Mouse (Mus musculus) CH12.LX (cell line): ENCODE measurements around the gene Efs. TPM values are rescaled to one million over a fixed set of nuclear protein-coding genes. Genes with fewer than 3 reads are reported as not detected.

Source experiments
- DNase-seq: peaks from one replicate; pipeline ENCODE4 v3.0.0-alpha.2; 2013; ENCODE audit errors: extremely low read depth
- H3K27ac ChIP-seq: 2 replicates; pipeline ENCODE4 v1.5.1; 2012; ENCODE audit warnings: low read depth, mild to moderate bottlenecking, control low read depth, moderate library complexity; ENCODE audit not compliant: insufficient read depth
- H3K27me3 ChIP-seq: replicated peaks from 2 replicates; pipeline ENCODE3; 2012; ENCODE audit warnings: inconsistent platforms
- H3K36me3 ChIP-seq, 2 experiments: replicated peaks in 1 of 2; 2 replicates each; pipeline versions ENCODE3 to v1.6.1; 2012; ENCODE audit warnings: inconsistent platforms in 1 of 2, low read length in 1 of 2, mild to moderate bottlenecking in 1 of 2, mixed read lengths in 1 of 2, moderate library complexity in 1 of 2; ENCODE audit not compliant: control insufficient read depth in 1 of 2, insufficient read depth in 1 of 2
- H3K4me1 ChIP-seq, 2 experiments: 2 replicates each; pipeline ENCODE4 v1.6.1; 2012; ENCODE audit warnings: inconsistent platforms in 1 of 2, moderate library complexity in 1 of 2; ENCODE audit not compliant: insufficient read depth in 2 of 2, control insufficient read depth in 1 of 2
- H3K4me2 ChIP-seq: 2 replicates; pipeline ENCODE4 v1.6.1; 2012; ENCODE audit warnings: low read depth, mild to moderate bottlenecking, control low read depth; ENCODE audit not compliant: poor library complexity, insufficient read depth, severe bottlenecking
- H3K4me3 ChIP-seq, 3 experiments: fragments of 150-350 bp in 1 of 3; sonication (generic) in 1 of 3; replicated peaks in 1 of 3; 2 replicates each; pipeline versions ENCODE3 to v1.5.1; 2011 to 2012; ENCODE audit warnings: low read depth in 2 of 3, low read length in 2 of 3, mild to moderate bottlenecking in 2 of 3, moderate library complexity in 2 of 3, control low read depth in 1 of 3, improper control_type of control experiment in 1 of 3, inconsistent platforms in 1 of 3, mixed read lengths in 1 of 3; ENCODE audit not compliant: poor library complexity in 1 of 3
- H3K79me2 ChIP-seq: replicated peaks from 2 replicates; pipeline ENCODE4 v1.6.1; 2012; ENCODE audit warnings: mild to moderate bottlenecking, moderate library complexity; ENCODE audit not compliant: control insufficient read depth, poor library complexity, insufficient read depth, severe bottlenecking; ENCODE audit errors: extremely low read depth
- H3K9ac ChIP-seq: 2 replicates; pipeline ENCODE4 v1.6.1; 2012; ENCODE audit warnings: low read depth, mild to moderate bottlenecking, control low read depth, moderate library complexity; ENCODE audit not compliant: insufficient read depth
- H3K9me3 ChIP-seq: replicated peaks from 2 replicates; pipeline ENCODE3; 2012; ENCODE audit warnings: low read length, inconsistent platforms, mixed read lengths
- BHLHE40 ChIP-seq: IDR thresholded peaks from 2 replicates; pipeline ENCODE4 v1.6.1; 2011; ENCODE audit warnings: mild to moderate bottlenecking, low read depth, low read length, improper control_type of control experiment
- EP300 ChIP-seq: IDR thresholded peaks from 2 replicates; pipeline ENCODE4 v1.6.1; 2011; ENCODE audit warnings: low read length, improper control_type of control experiment
- ETS1 ChIP-seq: conservative IDR thresholded peaks from 2 replicates; pipeline ENCODE4 v1.6.1; 2012; ENCODE audit warnings: low read depth, mild to moderate bottlenecking, inconsistent platforms, low read length, improper control_type of control experiment, moderate library complexity
- GABPA ChIP-seq: IDR thresholded peaks from 2 replicates; pipeline ENCODE4 v1.6.1; 2012; ENCODE audit warnings: low read depth, low read length, improper control_type of control experiment, inconsistent platforms; ENCODE audit not compliant: insufficient replicate concordance
- IRF4 ChIP-seq: IDR thresholded peaks from 2 replicates; pipeline ENCODE4 v1.6.1; 2014; ENCODE audit warnings: low read depth, mild to moderate bottlenecking, inconsistent platforms, low read length, improper control_type of control experiment
- MAZ ChIP-seq: IDR thresholded peaks from 2 replicates; pipeline ENCODE4 v1.6.1; 2012; ENCODE audit warnings: low read depth, mild to moderate bottlenecking, inconsistent platforms, low read length, improper control_type of control experiment, moderate library complexity
- POLR2A ChIP-seq: IDR thresholded peaks from 2 replicates; pipeline ENCODE4 v1.6.1; 2011; ENCODE audit warnings: low read depth, mild to moderate bottlenecking, improper control_type of control experiment, low read length
- RAD21 ChIP-seq: IDR thresholded peaks from 2 replicates; pipeline ENCODE4 v1.6.1; 2011; ENCODE audit warnings: low read depth, mild to moderate bottlenecking, low read length, improper control_type of control experiment, moderate library complexity
- UBTF ChIP-seq: IDR thresholded peaks from 2 replicates; pipeline ENCODE4 v1.6.1; 2012; ENCODE audit warnings: low read depth, mild to moderate bottlenecking, inconsistent platforms, low read length, improper control_type of control experiment, moderate library complexity
- USF2 ChIP-seq: conservative IDR thresholded peaks from 2 replicates; pipeline ENCODE4 v1.6.1; 2011; ENCODE audit warnings: low read depth, low read length, improper control_type of control experiment
- ZC3H11A ChIP-seq: IDR thresholded peaks from 2 replicates; pipeline ENCODE4 v1.6.1; 2012; ENCODE audit warnings: low read depth, mild to moderate bottlenecking, inconsistent platforms, low read length, improper control_type of control experiment
- ZKSCAN1 ChIP-seq: IDR thresholded peaks from 2 replicates; pipeline ENCODE4 v1.6.1; 2012; ENCODE audit warnings: low read depth, inconsistent platforms, low read length, improper control_type of control experiment, borderline replicate concordance
- ZNF384 ChIP-seq: IDR thresholded peaks from 2 replicates; pipeline ENCODE4 v1.6.1; 2012; ENCODE audit warnings: low read depth, low read length, improper control_type of control experiment, inconsistent platforms
- dilution Hi-C: fragments of 300-500 bp; cut with MboI; formaldehyde crosslinking; loops from 2 replicates; pipeline ENCODE4 v1.14.3; 2020; ENCODE audit warnings: low sequenced_read_pairs; ENCODE audit not compliant: extremely low pct_unique_long_range_greater_than_20kb, extremely low pct_ligation_motif_present
- in situ Hi-C: fragments of 300-500 bp; cut with MboI; formaldehyde crosslinking; loops from 3 replicates; pipeline ENCODE4 v1.14.3; 2019; ENCODE audit warnings: low sequenced_read_pairs, low pct_ligation_motif_present, low pct_unique_long_range_greater_than_20kb, mixed read lengths
- polyA plus RNA-seq: library from polyadenylated mRNA; unstranded; fragments of >175 nt; gene quantifications from 2 replicates; pipeline ENCODE4 v1.2.1, GENCODE M21; 2012; ENCODE audit warnings: low read depth; ENCODE audit not compliant: insufficient read length
- total RNA-seq, 2 experiments: library from RNA; depleted of rRNA; stranded (reverse); fragments of 300-350 nt in 1 of 2; fragments of >200 nt in 1 of 2; gene quantifications; 2 replicates each; pipeline ENCODE4 v1.2.3; 2012 to 2014

Gene Efs
- total and polyA plus RNA-seq, 3 experiments = not detected

GRCm38 (mm10) chr14:54885309-54885708, 40.6 kb downstream of the Efs start:
- dilution Hi-C loops = no loop called here
- no peaks in the 10 kb centered on the region for H3K79me2 ChIP-seq
- in situ Hi-C loops = no loop called here
- H3K36me3 ChIP-seq = peaks cover 0 to 2% of the 10 kb centered on the region in 2 experiments
- no peaks in the 10 kb centered on the region for H3K9me3 ChIP-seq
- H3K27ac ChIP-seq = no peak overlapping the region
- TF ChIP-seq GABPA (no peak), USF2 (no peak), EP300 (no peak), ETS1 (no peak), UBTF (no peak), MAZ (no peak), POLR2A (no peak), IRF4 (no peak), BHLHE40 (no peak), ZNF384 (no peak), RAD21 (no peak)
- H3K4me2 ChIP-seq = no peak overlapping the region
- DNase-seq = no peak
- peaks cover 9% of the 10 kb centered on the region for H3K27me3 ChIP-seq
- H3K9ac ChIP-seq = no peak overlapping the region
- H3K4me1 ChIP-seq = no peaks in the 10 kb centered on the region
- H3K4me3 ChIP-seq = no peak overlapping the region

DNA sequence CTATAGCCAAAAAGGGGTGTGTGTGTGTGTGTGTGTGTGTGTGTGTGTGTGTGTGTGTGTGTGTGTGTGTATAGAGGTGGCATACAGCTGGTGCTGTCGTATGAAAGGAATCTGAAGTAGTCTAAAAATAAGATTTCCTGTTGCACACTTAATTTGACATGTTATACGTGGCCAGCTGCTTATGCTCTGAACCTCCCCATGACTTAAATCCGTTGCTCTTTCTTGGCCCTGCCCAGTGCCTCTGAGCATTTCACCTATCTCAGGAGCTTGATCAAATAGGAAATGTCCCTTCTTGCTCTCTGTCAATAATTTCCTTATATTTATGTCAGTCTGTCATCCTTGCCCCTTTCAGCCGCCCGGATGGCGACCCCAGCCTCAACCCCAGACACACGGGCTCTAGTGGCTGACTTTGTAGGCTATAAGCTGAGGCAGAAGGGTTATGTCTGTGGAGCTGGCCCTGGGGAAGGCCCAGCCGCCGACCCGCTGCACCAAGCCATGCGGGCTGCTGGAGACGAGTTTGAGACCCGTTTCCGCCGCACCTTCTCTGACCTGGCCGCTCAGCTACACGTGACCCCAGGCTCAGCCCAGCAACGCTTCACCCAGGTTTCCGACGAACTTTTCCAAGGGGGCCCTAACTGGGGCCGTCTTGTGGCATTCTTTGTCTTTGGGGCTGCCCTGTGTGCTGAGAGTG, 41.8 kb downstream of the Efs start:
- Histone ChIP-seq H3K4me2 (no peak overlapping the region), H3K4me1 (no peaks in the 10 kb centered on the region), H3K9ac (no peak overlapping the region), H3K36me3 (peaks cover 0 to 2% of the 10 kb centered on the region in 2 experiments), H3K9me3 (no peaks in the 10 kb centered on the region), H3K27ac (no peak overlapping the region), H3K27me3 (peaks cover 9% of the 10 kb centered on the region), H3K4me3 (peak overlapping the region in 2 of 3 experiments; percentile 33 to 40), H3K79me2 (no peaks in the 10 kb centered on the region)
- in situ Hi-C loops = no loop called here
- no peak for DNase-seq
- dilution Hi-C loops = no loop called here
- TF ChIP-seq ZC3H11A = no peak
- no peak for TF ChIP-seq ZKSCAN1
